Mouse (Mus musculus) forebrain, embryonic 13.5 days (tissue): ENCODE measurements around the gene Itga8. TPM values are rescaled to one million over a fixed set of nuclear protein-coding genes. Genes with fewer than 3 reads are reported as not detected.

ENCODE experiments used
- ATAC-seq: fragments of 200-750 bp; cut with Nextera tagmentation; 2 replicates; pipeline ENCODE4 v1.8.0; 2017
- H3K27ac ChIP-seq: fragments of 300-500 bp; sonication (generic); 2 replicates; pipeline ENCODE4 v1.5.1; 2015; ENCODE audit warnings: inconsistent platforms, mild to moderate bottlenecking, moderate library complexity
- H3K27me3 ChIP-seq: fragments of 300-500 bp; sonication (generic); 2 replicates; pipeline ENCODE4 v1.6.1; 2015; ENCODE audit warnings: mild to moderate bottlenecking, inconsistent platforms
- H3K36me3 ChIP-seq: fragments of 300-500 bp; sonication (generic); 2 replicates; pipeline ENCODE4 v1.6.1; 2015; ENCODE audit warnings: mild to moderate bottlenecking, inconsistent platforms; ENCODE audit not compliant: poor library complexity, severe bottlenecking
- H3K4me1 ChIP-seq: fragments of 300-500 bp; sonication (generic); 2 replicates; pipeline ENCODE4 v1.6.1; 2015; ENCODE audit warnings: inconsistent platforms
- H3K4me2 ChIP-seq: fragments of 300-500 bp; sonication (generic); 2 replicates; pipeline ENCODE4 v1.6.1; 2015; ENCODE audit warnings: inconsistent platforms, mild to moderate bottlenecking, moderate library complexity
- H3K4me3 ChIP-seq: fragments of 300-500 bp; sonication (generic); 2 replicates; pipeline ENCODE4 v1.5.1; 2015; ENCODE audit warnings: mild to moderate bottlenecking, inconsistent platforms
- H3K9ac ChIP-seq: fragments of 300-500 bp; sonication (generic); 2 replicates; pipeline ENCODE4 v1.6.1; 2015; ENCODE audit warnings: mild to moderate bottlenecking, inconsistent platforms
- H3K9me3 ChIP-seq: fragments of 300-500 bp; sonication (generic); replicated peaks from 2 replicates; pipeline ENCODE4 v1.6.1; 2016; ENCODE audit warnings: inconsistent platforms
- WGBS: fragments of 180-500 bp; shearing (Covaris S2); methylation state at CpG from one replicate; pipeline ENCODE4 v1.1.7; 2015; 5-methylcytosine and 5-hydroxymethylcytosine counted together
- polyA plus RNA-seq: library from polyadenylated mRNA; unstranded; fragments of >200 nt; fragmentation: Nextera tagmentation; extraction: Ambion mirVana; gene quantifications from 2 replicates; pipeline ENCODE4 v1.2.1, GENCODE M21; 2015

Itga8 gene
- polyA plus RNA-seq, 1 experiment from 2014 or later, result 1.7 TPM

DNA sequence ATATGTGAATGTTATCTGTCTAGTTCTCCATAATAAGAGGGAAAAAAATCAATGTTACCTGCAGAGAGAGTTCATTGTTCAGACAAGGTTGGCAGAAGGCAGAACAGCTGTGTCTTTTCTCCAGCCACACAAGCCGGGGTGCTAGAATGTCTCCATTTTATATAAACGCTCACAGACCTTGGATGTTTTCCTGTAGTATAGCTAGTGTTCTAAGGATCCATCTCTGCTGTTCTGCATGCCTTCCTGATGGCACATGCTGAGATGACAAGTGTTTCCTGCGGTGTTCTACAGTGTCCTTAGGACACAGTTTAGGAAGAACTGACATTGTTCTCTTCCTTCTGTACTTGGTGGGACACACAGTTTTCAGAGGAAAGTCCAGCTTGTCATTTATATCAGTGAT lies 192.4 kb downstream of the Itga8 start:
- Histone ChIP-seq H3K36me3 (no peaks in the 10 kb centered on the region), H3K4me1 (no peaks in the 10 kb centered on the region), H3K4me3 (no peak overlapping the region), H3K27me3 (no peaks in the 10 kb centered on the region), H3K27ac (no peak overlapping the region), H3K9ac (no peak overlapping the region), H3K4me2 (no peak overlapping the region), H3K9me3 (no peaks in the 10 kb centered on the region)
- 86% methylated on average over 3 of the region's 3 CpGs for WGBS
- ATAC-seq, result no peak

DNA sequence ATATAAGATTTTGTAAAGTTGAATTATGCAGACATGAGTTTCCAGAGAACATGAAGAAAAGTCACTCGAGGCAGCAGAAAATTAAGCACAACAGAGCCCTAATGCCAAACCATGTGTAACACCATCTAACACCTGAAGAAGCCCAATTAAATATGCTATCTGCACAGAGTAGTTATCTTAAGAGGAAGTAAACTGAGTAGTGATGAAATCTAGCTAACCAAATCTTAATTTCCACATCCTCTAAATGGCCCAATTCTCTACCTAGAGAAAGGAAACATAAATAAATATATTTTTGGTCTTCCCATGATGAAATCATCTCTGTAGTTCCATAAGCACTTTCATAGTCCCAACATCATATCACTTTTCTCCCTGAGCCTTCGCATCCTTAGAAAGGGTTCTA lies 193.4 kb downstream of the Itga8 start:
- H3K27ac ChIP-seq, result no peak overlapping the region
- H3K27me3 ChIP-seq, result no peaks in the 10 kb centered on the region
- no peak overlapping the region for H3K4me3 ChIP-seq
- no peak overlapping the region for H3K4me2 ChIP-seq
- H3K9me3 ChIP-seq, result no peaks in the 10 kb centered on the region
- no peak overlapping the region for H3K9ac ChIP-seq
- H3K36me3 ChIP-seq, result no peaks in the 10 kb centered on the region
- ATAC-seq, result no peak
- no peaks in the 10 kb centered on the region for H3K4me1 ChIP-seq
- WGBS, result 90% methylated on average over 2 of the region's 2 CpGs

DNA sequence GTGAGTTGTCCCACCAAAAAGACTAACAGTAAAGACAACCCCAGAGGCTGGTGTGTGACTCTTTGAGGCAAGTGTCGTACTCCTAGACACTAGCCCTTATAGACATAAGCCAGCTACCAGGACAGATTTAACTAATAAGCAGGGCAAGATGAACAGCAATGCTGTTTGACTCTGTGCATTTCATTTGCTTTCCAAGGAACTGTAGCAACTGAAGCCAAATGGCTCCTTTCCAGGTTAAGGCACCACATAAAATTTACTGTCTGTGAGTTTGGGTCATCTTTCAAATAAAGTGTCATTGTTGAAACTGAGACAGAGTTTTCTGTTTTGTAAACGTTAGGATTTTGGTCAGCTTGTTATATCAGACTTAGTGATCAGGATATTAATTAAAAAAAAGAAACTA lies 194.5 kb downstream of the Itga8 start:
- Histone ChIP-seq H3K4me2 (no peak overlapping the region), H3K27me3 (no peaks in the 10 kb centered on the region), H3K36me3 (no peaks in the 10 kb centered on the region), H3K9me3 (no peaks in the 10 kb centered on the region), H3K4me3 (no peak overlapping the region), H3K27ac (no peak overlapping the region), H3K4me1 (no peaks in the 10 kb centered on the region), H3K9ac (no peak overlapping the region)
- WGBS, result 80% methylated on average over 2 of the region's 2 CpGs
- ATAC-seq, result no peak

DNA sequence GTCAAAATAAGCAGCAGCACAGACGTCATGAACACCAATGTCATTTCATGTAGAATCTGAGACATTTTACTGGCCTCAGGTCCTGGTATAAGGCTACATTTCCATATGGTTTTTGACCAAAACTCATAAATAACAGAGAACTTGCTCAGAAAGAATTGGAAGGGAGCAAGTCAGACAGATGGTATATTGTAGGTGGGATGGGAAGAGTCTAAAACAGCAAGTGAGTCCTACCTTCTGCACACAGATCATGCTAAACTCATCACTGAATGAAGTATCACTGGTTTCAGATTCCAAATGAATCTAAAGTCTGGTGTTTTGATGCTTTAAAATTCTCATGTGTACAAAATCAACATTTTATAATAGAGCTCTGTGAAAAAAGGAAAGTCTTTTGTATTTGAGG lies 198.5 kb downstream of the Itga8 start:
- no peak for ATAC-seq
- Histone ChIP-seq H3K9me3 (0 out of 2 replicates have a peak, but pooled peaks cover 3% of the 10 kb centered on the region), H3K27ac (no peak overlapping the region), H3K4me1 (no peaks in the 10 kb centered on the region), H3K27me3 (no peaks in the 10 kb centered on the region), H3K4me2 (no peak overlapping the region), H3K9ac (no peak overlapping the region), H3K4me3 (no peak overlapping the region), H3K36me3 (no peaks in the 10 kb centered on the region)
- WGBS, result 76% methylated on average over 1 of the region's 1 CpGs

DNA sequence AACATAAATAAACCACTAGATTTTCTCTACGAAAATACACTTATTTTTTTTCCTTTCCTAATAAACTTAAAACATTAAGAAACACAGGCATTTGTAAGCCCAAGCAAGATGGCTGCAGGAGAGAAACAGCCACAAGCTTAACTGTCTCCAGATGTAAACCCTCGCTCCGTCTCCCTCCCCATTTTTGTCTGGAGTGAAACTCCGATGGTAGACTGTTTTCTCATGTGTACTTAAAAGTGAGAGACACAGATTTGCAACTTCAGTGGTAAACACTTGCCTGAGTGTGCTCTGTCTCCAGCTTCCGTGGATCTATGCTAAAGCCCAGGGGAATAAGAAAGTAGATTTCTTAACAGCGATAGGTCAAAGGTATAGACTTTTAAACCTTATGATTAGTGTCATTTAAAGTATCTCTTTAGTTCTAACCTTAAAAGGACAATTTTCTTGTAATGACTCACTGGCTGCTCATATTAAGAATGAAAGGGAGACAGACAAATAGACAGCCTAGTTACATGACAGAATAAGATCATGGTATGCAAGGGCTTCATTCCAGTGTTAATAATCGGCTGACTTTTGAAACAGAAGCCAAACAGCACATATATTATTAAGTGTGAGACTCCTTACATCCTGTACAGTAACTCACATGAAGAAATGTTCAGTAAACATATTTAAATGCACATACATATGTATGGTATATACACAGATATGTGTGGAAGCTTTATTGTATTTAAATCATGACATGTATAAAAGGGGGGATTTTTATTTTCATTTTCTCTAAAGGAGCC lies 209.3 kb downstream of the Itga8 start:
- Histone ChIP-seq H3K4me2 (no peak overlapping the region), H3K27me3 (no peaks in the 10 kb centered on the region), H3K4me3 (no peak overlapping the region), H3K36me3 (no peaks in the 10 kb centered on the region), H3K9me3 (no peaks in the 10 kb centered on the region), H3K9ac (no peak overlapping the region), H3K27ac (no peak overlapping the region), H3K4me1 (no peaks in the 10 kb centered on the region)
- WGBS, result 84% methylated on average over 7 of the region's 7 CpGs
- no peak for ATAC-seq

DNA sequence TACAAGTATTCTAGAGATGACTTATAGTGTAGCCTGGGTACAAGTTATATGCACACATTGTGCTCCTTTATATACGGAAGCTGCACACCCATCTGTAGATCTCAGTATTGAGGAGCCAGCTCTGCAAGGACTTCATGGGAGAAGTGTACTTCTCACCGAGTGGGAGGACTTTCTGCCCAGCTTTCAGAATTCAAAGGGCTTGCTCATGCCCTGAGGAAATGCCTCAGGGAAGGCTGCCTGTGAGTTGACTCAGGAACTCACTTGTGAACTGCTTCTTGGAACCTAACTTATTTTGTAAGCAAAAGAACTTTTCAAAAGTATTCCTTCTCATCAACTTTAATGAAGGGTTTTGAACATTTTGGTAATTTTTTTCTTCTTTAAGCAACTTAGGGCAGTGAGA lies 210.7 kb downstream of the Itga8 start:
- no peak for ATAC-seq
- Histone ChIP-seq H3K27me3 (no peaks in the 10 kb centered on the region), H3K4me3 (no peak overlapping the region), H3K9ac (no peak overlapping the region), H3K9me3 (no peaks in the 10 kb centered on the region), H3K4me1 (no peaks in the 10 kb centered on the region), H3K27ac (no peak overlapping the region), H3K36me3 (no peaks in the 10 kb centered on the region), H3K4me2 (no peak overlapping the region)
- 77% methylated on average over 2 of the region's 2 CpGs for WGBS

DNA sequence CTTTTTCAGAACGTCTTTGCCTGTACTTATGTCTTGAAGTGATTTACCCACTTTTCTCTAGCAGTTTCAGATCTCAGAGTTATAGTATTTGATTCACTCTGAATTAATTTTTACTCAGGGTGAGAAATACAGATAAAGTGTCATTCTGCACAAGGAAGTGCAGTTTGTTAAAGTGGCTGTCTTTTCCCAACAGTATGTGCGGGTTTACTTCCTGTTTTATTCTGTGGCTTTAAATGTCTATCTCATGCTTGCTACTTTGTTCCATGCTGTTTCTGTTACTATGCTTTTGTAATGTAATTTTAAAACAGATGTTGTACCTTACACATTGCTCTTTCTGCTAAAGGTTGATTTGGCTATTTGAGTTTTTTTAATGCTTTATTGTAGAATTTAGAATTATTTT lies 216.2 kb downstream of the Itga8 start:
- no peak for ATAC-seq
- no peak overlapping the region for H3K4me3 ChIP-seq
- H3K9ac ChIP-seq, result no peak overlapping the region
- H3K4me1 ChIP-seq, result no peaks in the 10 kb centered on the region
- no peak overlapping the region for H3K4me2 ChIP-seq
- H3K27me3 ChIP-seq, result no peaks in the 10 kb centered on the region
- H3K27ac ChIP-seq, result no peak overlapping the region
- WGBS, result 88% methylated on average over 2 of the region's 2 CpGs
- H3K9me3 ChIP-seq, result no peaks in the 10 kb centered on the region
- H3K36me3 ChIP-seq, result no peaks in the 10 kb centered on the region

DNA sequence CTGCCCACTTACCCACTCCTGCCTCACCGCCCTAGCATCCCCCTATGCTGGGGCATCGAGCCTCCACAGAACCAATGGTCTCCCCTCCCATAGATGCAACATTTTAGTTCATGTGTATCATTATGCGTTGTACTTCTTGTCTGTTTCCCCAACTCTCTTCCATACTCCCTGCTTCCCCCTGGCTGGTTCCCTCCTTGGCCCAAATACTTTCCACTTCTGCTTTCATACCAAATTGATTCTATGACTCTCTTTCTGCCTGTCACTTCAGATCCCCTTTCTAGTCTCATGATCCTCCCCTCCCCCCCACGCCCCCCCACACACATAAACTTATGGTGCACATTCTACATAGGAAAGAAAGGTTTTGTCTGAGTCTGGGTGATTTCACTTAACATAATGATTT lies 217.4 kb downstream of the Itga8 start:
- Histone ChIP-seq H3K9ac (no peak overlapping the region), H3K27ac (no peak overlapping the region), H3K4me1 (no peaks in the 10 kb centered on the region), H3K36me3 (no peaks in the 10 kb centered on the region), H3K27me3 (no peaks in the 10 kb centered on the region), H3K4me2 (no peak overlapping the region), H3K9me3 (no peaks in the 10 kb centered on the region), H3K4me3 (no peak overlapping the region)
- 81% methylated on average over 4 of the region's 4 CpGs for WGBS
- no peak for ATAC-seq

DNA sequence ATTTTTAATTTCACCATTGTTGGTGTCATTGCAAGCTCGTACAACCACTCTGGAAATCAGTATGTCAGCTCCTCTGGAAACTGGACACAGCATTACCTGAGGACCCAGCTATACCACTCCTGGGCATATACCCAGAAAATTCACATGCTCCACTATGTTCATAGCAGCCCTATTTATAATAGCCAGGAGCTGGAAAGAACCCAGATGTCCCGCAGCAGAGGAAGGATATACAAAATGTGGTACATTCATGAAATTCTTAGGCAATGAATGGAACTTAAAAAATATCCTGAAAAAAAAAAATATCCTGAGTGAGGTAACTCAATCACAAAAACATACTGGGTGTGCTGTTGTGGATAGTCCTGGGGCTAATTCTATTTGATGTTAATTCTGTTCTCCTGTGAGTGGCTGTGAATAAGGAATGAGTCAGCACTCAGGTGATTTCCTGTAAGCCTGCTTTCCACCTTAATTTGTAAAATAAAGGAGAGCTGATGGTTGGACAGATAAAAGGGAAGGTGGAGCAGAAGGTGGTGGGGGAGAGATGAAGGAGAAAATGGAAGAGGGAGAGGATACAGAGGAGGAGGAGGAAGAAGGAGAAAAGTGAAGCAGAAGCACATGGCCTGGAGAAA lies 224.3 kb downstream of the Itga8 start:
- Histone ChIP-seq H3K4me3 (no peak overlapping the region), H3K4me1 (no peaks in the 10 kb centered on the region), H3K27me3 (no peaks in the 10 kb centered on the region), H3K27ac (no peak overlapping the region), H3K36me3 (no peaks in the 10 kb centered on the region), H3K9ac (no peak overlapping the region), H3K4me2 (no peak overlapping the region), H3K9me3 (no peaks in the 10 kb centered on the region)
- WGBS, result 88% methylated on average over 2 of the region's 2 CpGs
- no peak for ATAC-seq

DNA sequence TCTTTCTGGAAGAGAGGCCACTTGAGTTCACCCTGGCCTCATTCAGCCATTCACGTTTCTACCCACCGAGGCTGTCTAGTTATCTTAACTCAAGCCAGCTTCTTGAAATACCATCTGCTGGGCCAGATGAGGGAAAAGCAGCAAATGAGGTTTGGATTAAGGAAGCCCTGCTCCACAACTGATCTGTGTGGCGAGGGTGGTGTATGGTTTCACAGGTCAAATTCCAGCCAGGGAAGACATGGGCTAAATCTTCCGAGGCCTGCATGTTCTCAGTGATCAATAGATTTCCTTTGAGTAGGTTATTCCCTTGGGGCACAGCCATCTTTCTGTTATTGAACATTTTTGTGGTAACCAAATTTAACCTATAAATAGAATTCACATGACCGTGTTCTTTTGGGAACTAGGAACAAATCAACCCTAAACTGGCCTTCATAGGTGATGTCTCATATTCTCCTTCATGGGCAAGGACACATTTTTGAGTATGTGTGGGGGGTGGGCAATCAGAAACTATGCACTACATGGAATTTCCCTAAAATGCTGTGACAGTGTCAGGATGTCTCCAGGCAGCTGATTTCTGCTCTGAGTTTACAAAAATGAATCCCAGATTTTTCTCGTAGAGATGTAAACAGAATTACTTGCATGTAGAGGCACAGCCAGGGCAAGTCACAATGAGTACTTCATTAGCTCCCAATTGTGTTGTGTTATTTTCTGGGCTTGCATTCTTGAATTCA lies 235.9 kb downstream of the Itga8 start:
- Histone ChIP-seq H3K4me3 (no peak overlapping the region), H3K27ac (no peak overlapping the region), H3K4me1 (no peaks in the 10 kb centered on the region), H3K9ac (no peak overlapping the region), H3K9me3 (no peaks in the 10 kb centered on the region), H3K27me3 (no peaks in the 10 kb centered on the region), H3K4me2 (no peak overlapping the region), H3K36me3 (no peaks in the 10 kb centered on the region)
- no peak for ATAC-seq
- 81% methylated on average over 6 of the region's 6 CpGs for WGBS

DNA sequence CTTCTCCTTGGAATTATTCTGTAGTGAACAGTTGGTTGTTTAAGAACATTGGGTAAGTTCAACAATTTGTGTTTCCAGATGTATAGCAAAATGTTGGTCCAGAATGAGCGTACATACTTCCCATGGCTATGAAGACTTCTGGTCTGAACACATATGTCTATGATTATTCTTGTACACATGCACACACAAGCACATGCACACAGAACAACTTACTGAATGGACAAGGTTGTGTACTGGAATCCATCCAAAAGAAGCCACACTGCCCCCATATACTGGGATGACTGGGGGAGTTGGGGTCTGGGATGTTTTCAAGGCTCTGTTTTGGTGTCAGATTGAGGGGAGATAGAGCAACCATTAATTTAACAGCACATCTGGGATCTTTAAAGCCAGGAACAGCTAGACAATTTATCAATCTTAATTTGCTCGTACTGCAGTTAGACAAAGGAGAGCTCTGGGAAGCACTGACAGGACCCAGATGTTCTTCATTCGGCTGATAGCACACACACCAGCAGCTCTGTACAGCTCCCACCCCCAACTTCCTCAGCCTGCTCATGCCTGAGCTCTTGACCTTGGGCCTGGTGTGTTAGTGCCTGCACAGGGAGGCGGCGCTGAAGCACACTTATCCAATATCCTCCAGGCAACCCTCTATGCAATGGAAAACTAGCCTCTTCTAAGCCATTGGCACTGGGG lies 241.5 kb downstream of the Itga8 start:
- Histone ChIP-seq H3K4me2 (no peak overlapping the region), H3K4me1 (no peaks in the 10 kb centered on the region), H3K4me3 (no peak overlapping the region), H3K9ac (no peak overlapping the region), H3K36me3 (no peaks in the 10 kb centered on the region), H3K9me3 (no peaks in the 10 kb centered on the region), H3K27me3 (no peaks in the 10 kb centered on the region), H3K27ac (no peak overlapping the region)
- WGBS, result 82% methylated on average over 5 of the region's 5 CpGs
- no peak for ATAC-seq
